Mouse (Mus musculus) kidney, adult 18-20 months (tissue): Measurements from ENCODE around the gene Gm5414.

ENCODE experiments used
- DNase-seq: peaks from one replicate; pipeline ENCODE4 v3.0.0; 2021

Gm5414 gene

DNA sequence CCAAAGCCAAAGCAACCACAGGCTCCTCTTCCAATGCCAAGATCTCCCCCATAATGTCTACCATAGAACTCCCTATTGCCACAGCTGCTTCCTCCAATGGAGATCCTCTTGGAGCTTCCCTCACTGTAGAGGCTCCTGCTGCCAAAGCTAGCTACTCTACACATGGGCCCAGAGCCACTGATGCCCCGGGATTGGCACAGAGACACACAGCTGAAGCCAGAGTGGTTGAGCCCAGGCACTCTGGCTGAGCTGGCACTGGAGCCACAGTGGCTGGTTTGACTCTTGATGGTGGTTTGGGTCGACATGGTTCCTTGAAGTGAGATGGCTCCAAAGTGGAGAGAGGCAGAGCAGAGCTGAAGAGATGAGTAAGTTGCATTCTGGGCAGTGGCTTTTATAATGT lies at the start of gene Gm5414:
Gm5414 (minus strand) TSS at position 305 of the 400 bp plus-strand sequence.
- no peak for DNase-seq

- no peak for DNase-seq
Measured at GRCm38 (mm10) chr15:101675978-101676377, 48.0 kb upstream of the Gm5414 start.

DNA sequence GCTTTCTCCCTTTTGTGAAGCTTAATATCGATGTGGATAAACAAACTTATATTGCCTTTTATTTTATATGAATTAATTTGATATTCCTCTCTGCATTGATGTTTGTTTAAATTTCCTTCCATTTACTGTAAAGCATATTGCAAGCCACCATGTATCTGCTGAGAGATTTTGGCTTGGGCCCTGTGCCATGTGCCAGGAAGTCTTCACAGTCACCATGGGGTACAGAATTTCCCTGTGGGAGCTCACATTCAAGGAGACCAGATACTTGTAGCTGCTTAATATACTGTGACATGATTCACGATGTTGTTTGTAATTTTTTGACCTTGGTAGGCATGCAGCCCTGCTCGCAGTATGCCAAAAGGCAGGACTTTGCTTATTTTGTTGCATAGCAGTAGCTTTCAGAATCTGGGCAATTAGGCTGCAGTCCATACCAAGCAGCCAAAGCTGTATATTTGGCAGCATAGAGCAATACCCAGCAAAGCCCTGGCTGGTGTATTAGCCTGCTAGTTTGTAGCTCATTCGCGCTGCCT lies 24.8 kb upstream of the Gm5414 start:
- no peak for DNase-seq

GRCm38 (mm10) chr15:101647280-101647679 lies 19.3 kb upstream of the Gm5414 start, which contains the start of gene Gm5478:
Gene Gm5478 (minus strand): TSS chr15:101647380.
- no peak for DNase-seq

- no peak for DNase-seq
Measured at GRCm38 (mm10) chr15:101599123-101599522, 28.9 kb downstream of the Gm5414 start.

DNA sequence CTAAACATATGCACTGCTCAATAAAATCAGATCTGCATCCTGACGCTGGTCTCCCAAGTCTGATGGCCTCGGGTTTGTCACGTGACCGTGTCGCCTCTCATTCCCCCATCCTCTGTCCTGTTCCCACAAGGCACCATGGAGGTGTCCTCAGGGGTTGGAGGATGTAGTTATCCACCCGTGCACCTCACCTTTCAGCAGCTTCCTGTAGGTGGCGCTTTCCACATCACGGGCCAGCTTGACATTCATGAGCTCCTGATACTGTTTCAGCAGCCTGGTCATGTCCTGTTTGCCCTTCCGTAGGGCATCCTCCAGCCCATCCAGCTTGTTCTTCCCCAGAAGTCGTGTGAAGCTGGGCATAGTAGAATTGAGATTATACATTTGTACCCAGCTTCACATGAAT lies 39.8 kb downstream of the Gm5414 start:
- DNase-seq = peak; percentile 11

- no peak for DNase-seq
Measured at GRCm38 (mm10) chr15:101584456-101584855, 43.5 kb downstream of the Gm5414 start.

- no peak for DNase-seq
Measured at GRCm38 (mm10) chr15:101583211-101583965, 44.6 kb downstream of the Gm5414 start.

DNA sequence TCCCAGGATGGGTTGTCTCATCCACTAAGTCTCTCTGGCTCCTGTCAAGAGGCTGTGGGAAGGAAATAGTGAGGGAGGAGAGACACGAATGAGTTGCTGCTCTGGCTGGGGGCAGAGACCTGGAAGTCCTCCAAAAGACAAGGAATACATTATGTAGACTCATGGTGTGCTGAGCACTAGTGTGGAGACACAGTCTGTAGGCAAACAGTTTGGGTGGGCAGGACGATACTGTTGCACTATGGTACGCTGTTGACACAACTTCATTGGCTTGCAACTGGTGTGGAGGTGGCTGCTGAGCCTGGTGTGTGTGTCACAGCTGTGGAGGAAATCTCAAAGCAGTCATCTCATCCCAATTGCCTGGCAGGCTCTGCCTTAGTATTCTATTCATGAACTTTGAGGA lies 46.3 kb downstream of the Gm5414 start:
- DNase-seq = no peak

DNA sequence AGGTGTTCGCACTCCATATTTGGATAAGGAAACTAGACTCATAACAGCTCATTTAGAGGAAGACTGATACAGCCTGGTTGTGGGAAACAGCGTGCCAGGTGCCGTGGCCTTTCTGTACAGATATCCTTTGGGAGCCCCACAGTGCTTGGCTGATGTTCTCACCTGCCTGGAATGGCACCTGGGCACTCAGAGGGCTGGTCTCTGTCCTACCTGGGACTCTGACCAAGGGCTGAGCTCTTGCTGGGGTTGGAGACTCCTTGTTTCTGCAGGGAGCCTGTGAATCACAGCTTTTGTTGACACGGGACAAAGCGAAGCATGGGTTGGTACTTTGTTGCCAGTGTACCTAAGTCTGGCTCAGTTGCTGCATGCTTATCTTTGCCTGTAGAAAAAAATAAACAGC lies 52.5 kb downstream of the Gm5414 start:
- no peak for DNase-seq
